In genomic region chr12:112609031-112609430, GRCm38 (mm10) we compare ENCODE assay signal across 12 mouse cellular contexts.
"Had no signal": no experiment of that assay in that cellular context is flagged by ENCODE, and none has a peak within 500 bp of the region (broad histone marks: within the 10 kb centered on the region; RNA-seq: fewer than 3 reads in every experiment).

No protein-coding gene starts in this region.

- H3K27me3 ChIP-seq: liver, embryonic 15.5 days; midbrain, embryonic 13.5 days; stomach, embryonic 15.5 days had no signal

- H3K9me3 ChIP-seq: liver, embryonic 15.5 days; midbrain, embryonic 13.5 days; stomach, embryonic 15.5 days had no signal

- ATAC-seq: intestine, postnatal 0 days; lung, postnatal 0 days; midbrain, embryonic 13.5 days had no signal

- DNase-seq: lung, adult 2 months; lung, postnatal 36 days; right cerebral cortex, postnatal 14 days; thymus, adult 2 months; thymus, postnatal 25 days had no signal

- H3K4me3 ChIP-seq: layer of hippocampus, adult 2 months; liver, embryonic 15.5 days; midbrain, embryonic 13.5 days; stomach, embryonic 15.5 days had no signal

- H3K4me2 ChIP-seq: liver, embryonic 11.5 days; liver, embryonic 15.5 days; midbrain, embryonic 13.5 days; stomach, embryonic 15.5 days had no signal

- H3K9ac ChIP-seq: liver, embryonic 15.5 days; midbrain, embryonic 13.5 days; stomach, embryonic 15.5 days had no signal

- H3K36me3 ChIP-seq: midbrain, embryonic 13.5 days had no signal

- H3K27ac ChIP-seq: layer of hippocampus, adult 2 months; liver, embryonic 15.5 days; midbrain, embryonic 13.5 days; stomach, embryonic 15.5 days had no signal
